Mouse (Mus musculus) lung, postnatal 14 days (tissue): ENCODE data around the gene Ttll9.

Experiments used
- DNase-seq: peaks from one replicate; pipeline ENCODE4 v3.0.0; 2021

The Ttll9 gene

DNA sequence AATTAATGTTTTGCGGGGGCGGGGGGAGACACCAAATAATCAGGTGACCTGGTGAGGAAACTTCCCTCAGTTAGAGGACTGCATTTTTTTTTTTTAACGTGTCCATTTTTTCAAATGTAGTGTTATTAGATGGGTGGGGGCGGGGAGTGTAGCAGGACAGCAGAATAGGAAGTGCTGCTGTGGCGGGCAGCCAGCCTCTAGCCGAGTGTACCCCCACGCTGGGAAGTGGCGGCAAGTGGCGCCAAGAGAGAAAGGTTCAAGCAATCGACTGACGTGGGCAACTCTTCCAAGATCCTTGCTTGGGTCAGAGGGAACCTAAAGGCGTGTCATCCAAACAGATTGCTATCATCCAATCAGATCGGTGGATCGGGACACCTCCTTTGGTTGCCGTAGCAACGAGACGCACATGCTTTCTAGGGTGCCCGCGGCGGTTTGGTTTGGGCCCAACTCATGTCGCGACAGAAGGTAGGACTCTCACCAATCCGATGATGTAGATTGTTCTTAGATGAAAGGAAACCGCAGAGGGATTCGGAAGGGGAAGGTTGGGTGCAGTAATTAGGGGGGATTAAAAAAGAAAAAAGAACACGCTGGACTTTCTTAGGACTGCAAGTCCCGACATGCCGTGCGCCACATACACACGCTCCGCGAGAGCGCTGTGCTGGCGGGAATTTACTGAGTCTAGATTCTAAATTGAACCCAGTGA, at the start of gene Ttll9:
Gene Ttll9, plus strand, starts transcription at position 395 of the 703 bp plus-strand sequence.
- DNase-seq = peak; percentile 63

DNA sequence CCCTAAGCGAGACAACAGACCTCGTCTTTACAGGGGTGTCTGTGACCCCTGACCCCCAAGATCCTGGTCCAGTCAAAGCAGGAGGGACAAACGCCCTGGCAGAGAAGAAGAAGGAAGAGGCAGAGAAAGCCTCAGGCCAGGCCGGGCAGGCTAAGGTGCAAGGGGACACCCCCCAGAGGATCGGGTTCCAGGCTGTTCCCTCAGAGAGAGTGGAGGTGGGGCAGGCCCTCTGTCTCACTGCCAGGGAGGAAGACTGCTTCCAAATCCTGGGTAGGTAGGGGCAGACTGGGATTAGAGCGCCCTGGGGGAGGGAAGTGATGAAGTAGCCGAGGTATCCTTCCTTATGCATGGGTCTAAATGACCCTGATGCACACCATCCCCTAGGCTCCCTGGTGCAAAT, 48.8 kb upstream of the Ttll9 start:
- DNase-seq = no peak

DNA sequence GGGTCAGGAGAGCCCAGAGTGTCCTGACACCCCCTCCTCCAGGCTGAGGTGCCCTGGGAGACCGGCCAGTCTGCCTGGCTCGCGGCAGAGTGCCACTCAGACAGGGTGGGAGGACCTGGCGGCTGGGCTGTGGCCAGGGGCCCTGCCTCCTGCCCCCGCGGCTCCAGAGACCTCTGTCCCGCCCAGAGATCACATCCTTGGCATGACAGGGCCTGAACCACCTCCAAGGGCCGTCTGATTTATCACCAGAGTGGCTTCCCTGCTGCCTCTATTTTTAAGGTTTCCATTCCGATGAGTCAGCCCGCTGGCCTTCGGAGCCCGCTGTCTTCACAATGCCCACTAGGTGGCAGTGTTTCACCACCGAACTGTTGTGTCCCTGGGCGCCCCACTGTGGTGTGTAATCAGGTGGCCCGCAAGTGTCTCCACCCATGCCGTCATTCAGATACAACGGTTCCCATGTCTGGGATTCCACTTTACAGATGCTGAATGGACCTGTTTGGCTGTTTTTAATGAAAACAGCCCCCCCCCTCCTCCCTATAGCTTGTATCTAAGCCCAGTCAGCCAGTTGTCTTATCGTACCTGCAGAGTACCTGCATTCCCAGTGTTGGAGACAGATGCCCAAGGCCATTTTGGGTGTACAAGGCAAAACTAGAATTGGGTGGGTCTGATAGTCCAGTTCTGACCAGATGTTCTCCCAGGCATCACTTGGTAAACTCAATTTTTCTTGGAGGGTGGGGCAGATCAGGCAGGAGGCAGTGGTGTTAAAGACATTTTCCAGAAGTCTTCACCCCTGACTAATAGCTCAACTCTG, 47.8 kb upstream of the Ttll9 start:
- DNase-seq = peak; percentile 85

DNA sequence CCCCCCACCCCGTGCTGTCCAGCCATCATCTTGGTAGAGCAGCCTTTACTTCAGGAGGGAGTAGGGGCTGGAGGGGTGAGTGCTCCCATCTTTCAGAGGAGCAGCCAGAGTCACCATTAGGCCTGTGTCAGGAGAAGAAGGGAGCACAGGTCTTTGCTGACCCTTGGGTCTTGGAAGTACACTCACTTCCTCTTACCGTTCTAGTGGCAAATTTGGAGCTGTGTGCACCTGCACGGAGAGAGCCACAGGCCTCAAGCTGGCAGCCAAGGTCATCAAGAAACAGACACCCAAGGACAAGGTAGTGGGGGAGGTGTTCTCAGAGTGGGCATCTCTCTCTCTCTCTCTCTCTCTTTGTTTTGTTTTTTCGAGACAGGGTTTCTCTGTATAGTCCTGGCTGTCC, 46.8 kb upstream of the Ttll9 start:
- no peak for DNase-seq

DNA sequence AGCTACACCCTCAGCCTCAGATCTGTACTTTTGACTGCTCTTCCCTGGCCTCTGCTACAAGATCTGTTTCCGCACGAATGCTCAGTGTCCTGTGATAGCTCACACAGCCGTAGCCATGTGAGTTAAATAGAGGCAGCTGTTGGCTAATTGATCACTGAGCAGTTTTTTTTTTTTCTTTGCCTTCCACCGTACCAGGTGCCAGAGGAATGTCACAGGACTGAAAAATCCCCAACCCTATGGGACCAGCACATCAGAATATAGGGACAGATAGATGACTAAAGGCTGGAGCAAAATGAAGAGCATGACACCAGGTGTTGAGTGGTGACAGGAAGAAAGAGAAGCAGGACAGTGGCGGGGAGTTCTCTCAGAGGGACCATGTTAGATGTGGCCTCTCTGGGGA, 46.2 kb upstream of the Ttll9 start:
- DNase-seq = no peak

DNA sequence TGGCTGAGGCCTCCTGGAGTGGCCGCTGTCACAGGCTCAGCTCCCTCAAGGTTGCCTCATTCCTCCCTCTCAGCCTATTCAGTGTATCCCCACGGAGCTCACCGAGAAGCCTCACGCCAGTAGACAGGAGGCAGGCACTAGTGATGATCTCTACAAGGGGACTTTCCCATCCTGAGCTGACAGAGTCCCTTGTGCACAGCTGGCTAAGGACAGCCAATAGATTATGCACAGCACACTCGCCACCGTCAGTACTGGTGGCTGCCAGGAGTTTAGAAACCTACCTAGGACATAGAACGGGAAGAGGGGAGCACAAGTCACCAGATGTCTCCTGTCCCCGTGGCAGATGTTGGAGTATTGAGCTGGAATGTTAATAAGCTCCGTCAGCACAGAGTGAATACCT, 44.6 kb upstream of the Ttll9 start:
- no peak for DNase-seq

DNA sequence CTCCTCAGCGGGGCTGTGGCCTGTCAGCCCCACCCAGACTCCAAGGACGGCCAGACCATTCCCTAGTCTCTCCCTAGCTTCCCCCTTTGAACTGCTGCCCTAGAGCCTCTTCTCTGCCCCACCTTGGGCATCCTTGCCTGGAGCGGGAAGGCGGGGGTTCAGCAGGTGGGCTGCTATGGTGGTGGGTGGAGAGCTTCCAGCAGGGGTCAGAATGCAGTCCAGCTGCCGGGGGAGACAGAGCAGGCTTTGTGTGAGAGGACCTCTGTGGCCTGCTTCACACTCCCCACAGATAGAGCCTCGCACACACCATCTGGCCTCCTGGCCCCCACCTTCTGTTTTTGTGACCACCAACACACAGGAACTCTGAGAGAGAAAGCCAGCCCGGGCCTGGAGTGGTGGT, 39.9 kb upstream of the Ttll9 start:
- no peak for DNase-seq

DNA sequence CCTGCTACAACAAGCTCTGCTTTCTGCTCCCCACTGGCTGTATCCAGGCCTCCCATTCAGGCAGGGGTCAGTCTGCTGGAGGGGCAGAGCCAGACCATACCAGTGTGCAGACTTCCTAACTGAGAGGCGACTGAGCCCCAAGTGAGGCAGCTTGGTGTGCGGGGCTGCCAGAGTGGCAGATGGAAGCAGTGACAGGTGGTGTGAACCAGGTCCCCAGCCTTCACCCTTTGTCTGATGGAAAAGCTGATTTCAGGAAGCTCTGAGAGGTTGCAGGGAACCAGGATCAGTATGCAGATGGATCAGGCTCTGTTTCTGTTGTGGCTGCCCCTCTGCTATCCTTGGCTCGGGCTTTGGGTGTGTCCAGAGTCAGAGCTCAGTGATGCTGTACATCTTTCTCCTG, 38.7 kb upstream of the Ttll9 start:
- DNase-seq = no peak

DNA sequence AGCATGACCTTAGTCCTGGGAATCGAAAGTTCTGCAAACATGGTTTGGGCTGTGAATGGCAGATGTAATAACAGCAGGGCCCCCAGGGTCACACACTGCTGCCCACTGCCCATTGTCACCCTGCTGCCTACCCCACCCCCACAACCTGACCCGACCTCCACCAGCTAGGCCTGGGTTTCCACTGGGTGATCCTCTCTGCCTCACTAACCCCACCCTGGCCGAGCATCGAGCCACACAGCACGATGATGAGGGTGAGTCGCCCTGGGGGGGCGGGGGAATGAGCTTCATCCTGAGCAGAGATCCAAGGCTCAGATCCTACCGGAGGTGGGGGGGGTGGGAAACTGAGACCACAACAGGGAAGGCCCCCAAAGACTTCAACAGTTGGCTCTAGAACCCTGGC, 38.2 kb upstream of the Ttll9 start:
- DNase-seq = no peak

DNA sequence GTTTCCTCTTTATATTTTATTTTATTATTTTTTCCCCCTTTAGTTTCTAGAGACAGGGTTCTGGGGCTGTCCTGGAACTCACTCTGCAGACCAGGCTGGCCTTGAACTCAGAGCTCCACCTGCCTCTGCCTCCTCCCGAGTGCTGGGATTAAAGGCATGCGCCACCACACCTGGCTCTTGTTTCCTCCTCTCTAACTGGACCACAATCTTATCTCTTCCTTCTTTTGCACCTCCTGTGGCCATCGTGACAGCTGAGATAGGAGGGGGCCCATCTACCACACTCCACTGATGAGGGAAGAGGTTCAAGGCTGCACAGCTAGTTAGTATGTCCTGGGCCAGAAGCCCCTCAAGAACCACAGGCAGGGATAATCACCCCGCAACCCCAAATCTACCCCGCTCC, 37.7 kb upstream of the Ttll9 start:
- no peak for DNase-seq

DNA sequence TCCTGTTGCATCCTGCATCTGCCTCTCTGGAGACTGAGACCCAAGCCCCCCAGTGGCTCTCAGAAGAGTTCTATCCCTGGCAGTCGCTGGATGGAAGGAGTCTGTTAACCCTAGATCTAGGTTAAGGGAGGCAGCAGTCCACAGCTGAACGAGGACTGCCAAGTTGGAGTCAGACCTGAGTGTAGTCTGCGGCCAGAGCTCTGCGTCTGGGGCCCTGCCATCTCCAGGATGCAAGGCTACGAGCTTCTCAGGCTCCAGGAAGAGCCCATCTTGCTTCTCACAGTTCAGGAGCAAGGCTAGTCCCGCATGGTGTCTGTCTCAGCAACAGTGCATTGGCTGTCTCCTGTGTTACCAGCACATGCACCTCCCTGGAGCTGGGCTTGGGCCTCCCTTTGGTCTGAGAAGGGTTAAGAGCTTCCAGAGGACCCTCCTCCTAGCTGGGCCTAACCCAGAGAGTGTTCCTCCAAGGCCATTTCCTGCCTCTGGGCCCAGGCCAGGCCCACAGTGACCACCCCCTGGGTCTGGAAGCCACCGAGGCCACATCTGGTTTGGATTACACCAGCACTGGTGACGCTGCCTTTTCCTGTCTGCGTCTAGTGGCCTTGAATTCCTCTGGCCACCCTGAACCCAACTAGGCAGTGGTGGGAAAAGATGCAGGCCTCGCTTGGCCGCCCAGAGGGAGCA, 37.0 kb upstream of the Ttll9 start:
- peak; percentile 58 for DNase-seq

DNA sequence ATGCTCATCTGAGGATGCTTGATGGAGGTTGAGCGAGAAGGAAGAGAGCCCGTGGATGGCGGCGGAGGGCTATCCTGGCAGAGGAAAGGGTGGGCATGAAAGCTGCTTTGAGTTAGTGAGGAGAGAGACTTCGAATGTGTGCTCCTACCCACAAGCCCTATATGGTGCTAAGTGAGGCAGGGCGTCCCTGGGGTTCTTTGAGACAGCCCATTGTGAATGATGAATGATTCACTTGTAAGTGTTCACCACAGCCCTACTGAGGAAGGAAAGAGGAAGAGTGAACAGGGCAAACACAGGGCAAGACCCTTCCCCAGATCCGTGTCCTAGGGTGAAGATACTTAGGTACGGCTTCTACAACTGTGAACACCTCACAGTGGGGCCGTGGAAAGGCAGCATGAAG, 35.4 kb upstream of the Ttll9 start:
- DNase-seq = no peak

DNA sequence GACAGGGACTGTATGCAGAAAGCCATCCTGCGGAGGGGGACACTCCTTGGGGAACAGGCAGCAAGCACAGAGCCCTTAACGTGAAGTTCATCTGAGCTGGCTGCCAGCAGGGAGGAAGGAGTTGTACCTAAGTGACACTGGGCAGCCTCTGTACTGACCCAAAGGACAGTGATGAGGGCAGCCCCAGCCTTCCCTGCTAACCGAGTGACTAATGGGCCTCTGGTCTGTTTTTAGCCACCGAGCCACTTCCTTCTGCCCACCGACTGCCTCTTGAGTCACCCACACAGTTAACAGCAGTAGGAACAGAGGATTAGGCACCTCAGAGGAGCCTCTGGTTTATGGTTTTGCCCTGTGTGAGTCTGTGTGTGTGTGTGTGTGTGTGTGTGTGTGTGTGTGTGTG, 34.9 kb upstream of the Ttll9 start:
- DNase-seq = no peak

DNA sequence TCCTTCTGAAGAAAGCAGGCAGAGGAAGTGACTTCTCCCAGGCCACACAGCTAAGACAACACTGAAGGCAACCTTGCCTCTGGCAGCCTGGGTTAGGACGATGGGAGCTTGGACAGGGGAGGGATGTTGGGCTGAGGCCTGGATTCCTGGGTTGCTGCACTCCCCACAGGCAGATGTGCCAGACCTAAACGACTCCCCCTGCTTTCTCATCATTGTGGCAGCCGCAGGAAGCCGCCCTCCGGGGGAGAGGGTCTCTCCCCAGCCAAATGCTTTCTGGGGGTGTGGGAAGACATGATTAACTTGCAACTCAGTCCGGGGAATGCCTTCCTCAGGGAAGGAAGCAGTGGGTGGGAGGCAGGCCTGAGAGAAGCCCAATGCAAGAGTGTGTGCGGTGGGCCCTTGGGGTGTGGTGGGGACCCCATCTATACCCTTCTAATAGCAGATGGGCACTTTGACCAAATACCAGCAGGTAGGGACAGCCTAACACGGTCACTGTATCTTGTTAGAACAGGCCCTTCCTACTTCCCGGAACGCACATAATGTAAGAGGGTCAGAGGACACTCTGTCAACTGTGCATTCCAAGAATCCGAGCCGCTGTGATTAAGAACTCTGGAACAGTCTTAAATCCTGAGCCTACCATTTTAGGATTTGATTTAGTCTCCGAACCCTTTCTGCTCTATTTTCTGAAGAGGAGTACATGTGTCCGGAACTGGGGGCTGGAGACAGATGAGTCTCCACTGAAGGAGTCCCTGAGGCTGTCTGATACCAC, 33.9 kb upstream of the Ttll9 start:
- no peak for DNase-seq

DNA sequence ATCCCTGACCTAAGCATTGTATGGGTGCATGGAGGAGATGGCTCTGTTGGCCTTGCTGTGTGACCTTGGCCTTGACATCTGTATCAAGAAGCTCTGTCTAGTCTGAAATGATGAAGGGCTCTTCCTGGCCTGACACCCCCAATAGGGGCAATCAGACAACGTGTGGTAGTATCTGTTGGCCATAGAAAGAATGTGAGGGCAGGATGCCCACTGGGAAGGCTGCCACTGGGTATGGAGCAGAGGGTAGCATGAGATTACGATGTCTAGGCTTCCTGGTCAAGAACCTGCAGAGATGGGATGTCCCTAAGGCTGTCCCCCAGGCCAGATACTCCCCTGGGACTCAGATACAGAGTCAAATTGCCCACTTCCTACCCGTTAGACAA, 33.3 kb upstream of the Ttll9 start:
- DNase-seq = no peak

DNA sequence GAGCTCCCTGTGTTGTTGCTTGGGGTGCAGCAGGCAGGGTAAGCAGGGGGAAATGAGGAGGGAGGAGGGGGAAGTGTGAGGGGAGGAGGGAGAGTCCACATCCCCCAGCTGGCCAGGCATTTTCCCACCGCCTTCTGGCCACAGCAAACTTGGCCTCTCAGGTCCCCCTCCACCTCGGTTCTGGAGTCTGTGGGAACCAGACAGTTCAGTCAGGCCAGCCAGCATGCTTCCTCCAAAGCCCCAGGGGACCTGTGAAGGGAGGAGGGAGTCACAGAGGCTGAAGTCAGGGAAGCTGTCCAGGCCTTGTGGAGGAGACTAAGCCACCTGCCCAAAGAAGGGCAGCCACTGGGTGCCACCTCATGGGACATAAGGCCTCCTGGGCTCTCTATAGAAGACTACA, 32.0 kb upstream of the Ttll9 start:
- DNase-seq = no peak

DNA sequence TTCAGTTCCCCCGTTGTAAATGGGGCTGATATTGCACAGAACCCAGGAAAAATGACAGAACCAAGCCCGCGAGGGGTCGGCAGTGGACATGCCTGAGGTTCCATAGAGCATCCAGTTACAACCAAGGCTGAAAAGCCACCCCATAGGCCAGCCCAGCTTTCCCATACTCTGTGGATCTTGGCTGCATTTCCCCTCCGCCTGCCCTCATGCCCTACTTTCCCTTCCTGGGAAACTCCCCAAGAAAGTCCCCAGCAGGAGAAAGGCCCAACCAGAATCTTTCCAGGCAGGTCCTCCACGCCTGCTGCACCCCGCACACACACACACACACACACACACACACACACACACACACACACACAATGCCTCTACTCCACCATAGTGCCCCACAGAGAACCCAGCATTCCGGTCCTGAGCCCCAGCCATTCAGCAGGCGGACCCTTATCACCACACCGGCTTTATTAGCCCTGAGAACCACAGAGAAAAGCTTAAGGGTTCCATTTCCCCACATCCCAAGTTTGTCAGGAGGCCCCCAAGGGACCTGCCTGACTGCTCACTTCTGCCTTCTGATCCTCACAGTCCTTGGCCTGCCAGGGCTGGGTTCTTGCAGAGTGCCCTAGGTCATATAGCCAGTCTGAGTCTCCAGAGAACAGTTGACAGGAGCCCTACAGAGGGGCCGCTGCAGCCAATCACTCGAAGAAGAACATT, 30.7 kb upstream of the Ttll9 start:
- DNase-seq = no peak

DNA sequence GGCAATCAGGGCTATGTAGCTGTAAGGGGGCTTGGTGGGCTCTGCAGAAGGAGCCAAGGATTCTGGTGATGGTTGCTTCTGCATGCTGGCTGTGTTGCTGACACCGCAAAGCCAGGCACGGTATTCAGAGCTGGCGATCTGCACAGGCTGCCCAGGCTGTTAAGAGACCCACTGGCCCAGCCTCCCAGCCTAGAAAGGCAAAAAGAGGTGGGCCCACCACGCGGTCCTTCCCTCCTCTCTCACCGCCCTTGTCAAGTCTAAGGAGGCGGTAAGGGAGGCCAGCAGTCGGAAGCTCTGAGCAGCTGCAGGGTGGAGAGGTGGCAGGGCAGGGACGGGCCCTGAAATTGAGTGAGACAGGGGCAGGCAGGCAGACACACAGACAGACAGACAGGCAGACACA, 29.2 kb upstream of the Ttll9 start, which contains the start of gene Foxs1:
Gene Foxs1, minus strand, starts transcription at position 161 of the 400 bp plus-strand sequence.
- peak; percentile 51 for DNase-seq

DNA sequence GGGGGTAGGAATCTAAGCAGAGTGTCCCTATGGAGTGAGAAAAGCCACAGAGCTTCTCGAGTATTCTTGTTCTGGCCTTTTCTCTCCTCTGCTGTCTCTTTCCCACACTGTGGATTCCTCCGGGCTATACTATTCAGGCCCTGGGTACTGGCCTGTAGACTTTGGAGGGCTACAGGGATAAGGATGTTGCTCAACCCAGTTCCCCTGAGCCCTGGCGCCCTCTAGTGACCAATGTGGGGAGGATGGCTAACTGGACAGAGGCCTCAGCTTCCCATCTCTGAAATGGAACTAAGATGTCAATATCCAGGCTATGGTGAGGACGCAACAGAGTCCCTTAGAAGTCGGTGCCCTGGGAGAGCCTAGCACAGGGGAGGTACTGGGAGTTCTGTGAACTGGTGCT, 28.7 kb upstream of the Ttll9 start:
- DNase-seq = peak; percentile 76

DNA sequence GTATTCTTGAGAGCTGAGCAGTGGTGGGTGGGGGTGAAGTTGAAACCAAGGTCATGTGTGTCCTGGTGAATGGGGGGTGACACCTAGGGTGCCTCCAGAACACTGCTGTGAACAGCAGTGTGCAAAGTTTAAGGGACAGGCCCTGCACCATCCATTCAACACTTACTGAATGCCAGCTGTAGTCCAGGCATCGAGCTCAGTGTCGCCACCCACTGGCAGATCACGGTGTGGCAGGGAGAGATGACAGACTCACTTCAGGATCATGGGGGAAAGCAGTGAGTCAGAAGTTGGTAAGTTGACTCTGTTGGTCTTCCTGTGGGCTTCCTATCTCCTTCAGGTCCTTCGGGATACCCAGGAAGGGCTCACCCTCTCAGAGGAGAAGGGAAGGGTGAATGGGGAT, 22.4 kb upstream of the Ttll9 start:
- peak; percentile 28 for DNase-seq

DNA sequence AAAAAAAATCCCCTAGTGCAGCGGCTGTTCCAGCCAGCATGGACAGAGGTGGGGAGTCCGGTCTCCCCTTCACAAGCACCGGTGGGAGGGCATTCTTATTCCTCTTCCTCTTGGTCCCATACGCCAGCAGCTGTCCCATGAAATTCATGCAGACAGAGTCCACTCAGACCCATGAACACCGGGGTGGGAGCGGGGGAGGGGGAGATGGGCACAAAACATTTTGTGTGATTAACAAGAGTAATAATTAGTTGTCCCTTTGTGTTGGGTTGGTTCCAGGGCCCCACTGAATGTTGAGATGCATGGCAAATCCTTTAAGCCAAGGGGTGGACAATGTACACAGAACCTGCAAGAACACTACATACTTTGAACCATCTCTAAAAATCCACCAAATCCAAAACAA, 21.2 kb upstream of the Ttll9 start:
- no peak for DNase-seq

DNA sequence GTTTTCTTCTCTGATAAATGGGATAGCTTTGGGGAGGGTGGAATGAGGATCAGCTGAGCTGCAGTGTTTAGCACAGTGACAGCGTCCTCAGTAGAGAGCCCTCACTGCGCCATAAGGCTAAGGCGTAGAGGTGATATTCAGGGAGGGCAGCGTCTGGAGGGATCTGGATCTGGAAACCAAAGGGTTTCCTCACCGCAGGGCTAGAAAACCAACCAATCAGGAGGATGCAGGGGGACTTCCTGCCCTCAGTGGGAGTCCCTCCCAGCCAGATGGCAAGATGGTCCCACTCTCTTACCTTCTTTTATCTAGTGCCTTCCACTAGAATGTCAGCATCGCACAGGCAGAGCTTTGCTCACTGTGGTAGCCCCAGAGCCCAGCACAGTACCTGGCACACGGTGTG, 20.5 kb upstream of the Ttll9 start:
- DNase-seq = no peak
